Mouse (Mus musculus) gastrocnemius, postnatal 14 days (tissue): ENCODE measurements around the gene S100a5. TPM values are rescaled to one million over a fixed set of nuclear protein-coding genes. Genes with fewer than 3 reads are reported as not detected.

Experiments used
- DNase-seq: peaks from one replicate; pipeline ENCODE4 v3.0.0; 2021; ENCODE audit warnings: mixed read lengths
- intact Hi-C: fragments of 180-260 bp; cut with DNase I; formaldehyde crosslinking; loops from one replicate; pipeline ENCODE4 v1.15.1; 2025; ENCODE audit warnings: low total_unique reads
- total RNA-seq, 2 experiments: library from RNA; stranded (reverse); gene quantifications; 2 replicates each; pipeline ENCODE4 v1.2.3; 2021

S100a5 gene
- total RNA-seq, 2 experiments from 2014 or later, result not detected

- intact Hi-C loops, result no loop called here
- DNase-seq, result no peak
Measured at GRCm38 (mm10) chr3:90659364-90660044, 51.2 kb downstream of the S100a5 start.

Other genes starting within 250 kb of the S100a5 start
- 1 to 10 TPM; 1.9 to 2.3 TPM for gene Slc27a3, start 218.6 kb upstream of the S100a5 start, total RNA-seq
- 10 to 100 TPM; 15.7 to 17.7 TPM for gene Ints3, start 174.9 kb upstream of the S100a5 start, total RNA-seq
- gene Npr1, start 142.7 kb upstream of the S100a5 start, total RNA-seq, result 10 to 100 TPM; 14.9 to 15.6 TPM
- gene Ilf2, start 132.4 kb upstream of the S100a5 start, total RNA-seq, result 10 to 100 TPM; 32.6 to 35.9 TPM
- gene Snapin, start 117.5 kb upstream of the S100a5 start, total RNA-seq, result 10 to 100 TPM; 57.3 to 59.6 TPM
- gene Chtop, start 99.0 kb upstream of the S100a5 start, total RNA-seq, result 100 to 1,000 TPM in 1 of 2 experiments, 10 to 100 TPM in 1; 83.3 to 100 TPM
- gene S100a1, start 94.1 kb upstream of the S100a5 start, total RNA-seq, result 10 to 100 TPM; 53.1 to 61.0 TPM
- 10 to 100 TPM; 12.9 to 15.4 TPM for gene S100a13, start 94.1 kb upstream of the S100a5 start, total RNA-seq
- not detected for gene S100a14, start 81.7 kb upstream of the S100a5 start, total RNA-seq
- 100 to 1,000 TPM in 1 of 2 experiments, 10 to 100 TPM in 1; 79.5 to 106 TPM for gene S100a16, start 71.3 kb upstream of the S100a5 start, total RNA-seq
- under 1 TPM in 1 of 2 experiments, not detected in 1; 0.45 TPM for gene S100a3, start 47.9 kb upstream of the S100a5 start, total RNA-seq
- not detected for gene S100a2, start 18.3 kb upstream of the S100a5 start, total RNA-seq
- gene Gm42674, start 6.6 kb upstream of the S100a5 start, total RNA-seq, result not detected
- gene S100a4, start 4.8 kb upstream of the S100a5 start, total RNA-seq, result 10 to 100 TPM; 11.1 to 16.5 TPM
- gene S100a6, start 4.4 kb downstream of the S100a5 start, total RNA-seq, result 10 to 100 TPM; 69.9 to 95.9 TPM
- gene S100a7a, start 45.5 kb downstream of the S100a5 start, total RNA-seq, result under 1 TPM in 1 of 2 experiments, not detected in 1; 0.16 TPM
- gene S100a8, start 60.5 kb downstream of the S100a5 start, total RNA-seq, result under 1 TPM in 1 of 2 experiments, not detected in 1; 0.71 TPM
- under 1 TPM in 1 of 2 experiments, not detected in 1; 0.76 TPM for gene S100a9, start 87.2 kb downstream of the S100a5 start, total RNA-seq
- not detected for gene Pglyrp4, start 118.4 kb downstream of the S100a5 start, total RNA-seq
- gene Gm5849, start 169.4 kb downstream of the S100a5 start, total RNA-seq, result not detected